Mouse (Mus musculus) MEL (cell line): ENCODE data around the gene Hps1.
A peak's percentile ranks its signal among the peaks of the same experiment; 100 is the strongest.

Experiments used
- CTCF ChIP-seq, 3 experiments: IDR thresholded peaks in 2 of 3; conservative IDR thresholded peaks in 1 of 3; 2 replicates each; pipeline ENCODE4 v1.5.1; 2011 to 2012; ENCODE audit warnings: low read length in 3 of 3, low read depth in 2 of 3, mild to moderate bottlenecking in 2 of 3, improper control_type of control experiment in 1 of 3, inconsistent platforms in 1 of 3, mixed read lengths in 1 of 3, moderate library complexity in 1 of 3; ENCODE audit not compliant: control insufficient read depth in 1 of 3, insufficient read depth in 1 of 3, poor library complexity in 1 of 3, severe bottlenecking in 1 of 3
- E2F4 ChIP-seq: IDR thresholded peaks from 2 replicates; pipeline ENCODE4 v1.6.1; 2011; ENCODE audit warnings: low read depth, low read length, improper control_type of control experiment, borderline replicate concordance
- EP300 ChIP-seq, 2 experiments: IDR thresholded peaks; 2 replicates each; pipeline ENCODE4 v1.6.1; 2011; ENCODE audit warnings: improper control_type of control experiment in 2 of 2, low read length in 2 of 2, low read depth in 1 of 2, mild to moderate bottlenecking in 1 of 2
- GATA1 ChIP-seq: IDR thresholded peaks from 2 replicates; pipeline ENCODE4 v1.6.1; 2011; ENCODE audit warnings: low read depth, low read length, improper control_type of control experiment
- POLR2A ChIP-seq, 2 experiments: IDR thresholded peaks; 2 replicates each; pipeline ENCODE4 v1.6.1; 2011 to 2012; ENCODE audit warnings: low read length in 2 of 2, mild to moderate bottlenecking in 2 of 2, control low read depth in 1 of 2, improper control_type of control experiment in 1 of 2, low read depth in 1 of 2, moderate library complexity in 1 of 2; ENCODE audit not compliant: control insufficient read depth in 1 of 2, insufficient read depth in 1 of 2, poor library complexity in 1 of 2

- TF ChIP-seq CTCF (IDR thresholded peaks at IDR 0.05 in 2 of 3, conservative IDR thresholded peaks at IDR 0.05 in 1 of 3; ENCODE audit: control insufficient read depth in 1 of 3, insufficient read depth in 1 of 3, low read depth in 2 of 3, low read length in 3 of 3, poor library complexity in 1 of 3, severe bottlenecking in 1 of 3) (peak; percentile 89 to 94 (median 93)), GATA1 (no peak), E2F4 (no peak), EP300 (IDR thresholded peaks at IDR 0.05; ENCODE audit: low read depth in 1 of 2, low read length in 2 of 2) (no peak), POLR2A (IDR thresholded peaks at IDR 0.05; ENCODE audit: control insufficient read depth in 1 of 2, insufficient read depth in 1 of 2, low read depth in 1 of 2, low read length in 2 of 2, poor library complexity in 1 of 2) (no peak)
Measured at GRCm38 (mm10) chr19:42794914-42795613, 15.3 kb upstream of the Hps1 start.
